Mouse (Mus musculus) lung, adult 2 months (tissue): ENCODE measurements around the gene Barhl1.

ENCODE experiments used
- CTCF ChIP-seq: fragments of 200-500 bp; IDR thresholded peaks from 2 replicates; pipeline ENCODE4 v1.5.1; 2011; ENCODE audit warnings: mild to moderate bottlenecking, low read length, control low read depth; ENCODE audit not compliant: insufficient read depth
- POLR2A ChIP-seq: fragments of 200-500 bp; IDR thresholded peaks from 2 replicates; pipeline ENCODE4 v1.6.1; 2011; ENCODE audit warnings: low read depth, mild to moderate bottlenecking, control low read depth, low read length, borderline replicate concordance; ENCODE audit errors: extremely low read depth

GRCm38 (mm10) chr2:28930571-28930970 is 14.1 kb upstream of the Barhl1 start:
- no peak for TF ChIP-seq CTCF
- TF ChIP-seq POLR2A: no peak
